Mouse (Mus musculus) right cerebral cortex, adult 2 months (tissue): Measurements from ENCODE around the gene Tmem184b.

Source experiments
- DNase-seq, 2 experiments: peaks; one replicate each; pipeline ENCODE4 v3.0.0; 2021 to 2022; ENCODE audit warnings: low spot score in 2 of 2

The Tmem184b gene

GRCm38 (mm10) chr15:79368861-79369440 lies 34.4 kb downstream of the Tmem184b start:
- DNase-seq: no peak

- DNase-seq: no peak
Observed at GRCm38 (mm10) chr15:79368313-79368811, 35.0 kb downstream of the Tmem184b start.

- DNase-seq: no peak
Observed at GRCm38 (mm10) chr15:79366402-79366801, 37.0 kb downstream of the Tmem184b start.

- DNase-seq: no peak
Observed at GRCm38 (mm10) chr15:79365068-79365467, 38.3 kb downstream of the Tmem184b start.

- DNase-seq: no peak
Observed at GRCm38 (mm10) chr15:79364120-79364519, 39.2 kb downstream of the Tmem184b start.

- no peak for DNase-seq
Observed at GRCm38 (mm10) chr15:79361023-79361422, 42.3 kb downstream of the Tmem184b start.

- peak in 1 of 2 experiments; percentile 44 for DNase-seq
Observed at GRCm38 (mm10) chr15:79360371-79360770, 43.0 kb downstream of the Tmem184b start.

GRCm38 (mm10) chr15:79359954-79360353 lies 43.4 kb downstream of the Tmem184b start:
- no peak for DNase-seq

GRCm38 (mm10) chr15:79357974-79358690 lies 45.2 kb downstream of the Tmem184b start:
- DNase-seq: no peak

GRCm38 (mm10) chr15:79357036-79357911 lies 46.1 kb downstream of the Tmem184b start:
- peak; percentile 43 to 51 for DNase-seq

- no peak for DNase-seq
Observed at GRCm38 (mm10) chr15:79356481-79356880, 46.9 kb downstream of the Tmem184b start.

GRCm38 (mm10) chr15:79354619-79355018 lies 48.8 kb downstream of the Tmem184b start:
- no peak for DNase-seq

GRCm38 (mm10) chr15:79353690-79354305 lies 49.6 kb downstream of the Tmem184b start:
- no peak for DNase-seq

- no peak for DNase-seq
Observed at GRCm38 (mm10) chr15:79352479-79352878, 50.9 kb downstream of the Tmem184b start.

- no peak for DNase-seq
Observed at GRCm38 (mm10) chr15:79351331-79351767, 52.0 kb downstream of the Tmem184b start.

- DNase-seq: no peak
Observed at GRCm38 (mm10) chr15:79350866-79351265, 52.5 kb downstream of the Tmem184b start.

GRCm38 (mm10) chr15:79348651-79349050 lies 54.7 kb downstream of the Tmem184b start:
- DNase-seq: no peak

GRCm38 (mm10) chr15:79347845-79348506 lies 55.4 kb downstream of the Tmem184b start:
- DNase-seq: peak in 1 of 2 experiments; percentile 34

GRCm38 (mm10) chr15:79347165-79347844 lies 56.1 kb downstream of the Tmem184b start:
- peak; percentile 85 to 91 for DNase-seq

GRCm38 (mm10) chr15:79346051-79346793 lies 57.1 kb downstream of the Tmem184b start, which contains the start of gene Maff:
TSS of gene Maff (plus strand) at chr15:79346621.
- no peak for DNase-seq
